Mouse (Mus musculus) spleen, postnatal 10 days (tissue): ENCODE data around the gene Tesc.

Source experiments
- DNase-seq, 2 experiments: peaks; one replicate each; pipeline ENCODE4 v3.0.0; 2021 to 2022; ENCODE audit warnings: low spot score in 2 of 2

The Tesc gene

DNA sequence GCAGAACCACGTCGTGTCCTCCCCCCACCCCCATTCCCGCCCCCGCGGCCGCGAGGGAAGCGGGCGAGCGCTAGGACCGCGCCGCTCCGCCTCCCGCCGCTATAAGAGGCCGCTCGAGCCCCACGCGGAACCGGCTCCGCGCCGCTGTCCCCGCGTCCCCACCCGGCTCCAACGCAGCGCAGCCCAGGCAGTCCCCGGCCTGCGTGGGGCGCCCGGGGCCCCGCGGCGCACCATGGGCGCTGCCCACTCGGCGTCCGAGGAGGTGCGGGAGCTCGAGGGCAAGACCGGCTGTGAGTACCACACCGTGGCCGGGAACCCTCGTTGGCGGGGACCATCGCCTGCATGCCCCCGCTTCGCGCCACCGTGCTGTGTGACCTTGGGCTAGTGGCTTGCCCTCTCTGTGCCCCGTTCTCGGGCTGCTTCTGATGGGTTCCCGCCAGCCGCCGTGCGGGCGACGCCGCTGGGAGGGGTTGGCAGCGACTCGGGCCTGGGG lies at the start of gene Tesc:
TSS of gene Tesc (plus strand) at position 46 of the 493 bp plus-strand sequence.
- DNase-seq: peak in 1 of 2 experiments; percentile 31

GRCm38 (mm10) chr5:117978159-117978697 lies 49.3 kb upstream of the Tesc start:
- DNase-seq: no peak

GRCm38 (mm10) chr5:117979082-117979481 lies 48.5 kb upstream of the Tesc start:
- DNase-seq: no peak

- no peak for DNase-seq
Observed at GRCm38 (mm10) chr5:117980921-117981320, 46.6 kb upstream of the Tesc start.

DNA sequence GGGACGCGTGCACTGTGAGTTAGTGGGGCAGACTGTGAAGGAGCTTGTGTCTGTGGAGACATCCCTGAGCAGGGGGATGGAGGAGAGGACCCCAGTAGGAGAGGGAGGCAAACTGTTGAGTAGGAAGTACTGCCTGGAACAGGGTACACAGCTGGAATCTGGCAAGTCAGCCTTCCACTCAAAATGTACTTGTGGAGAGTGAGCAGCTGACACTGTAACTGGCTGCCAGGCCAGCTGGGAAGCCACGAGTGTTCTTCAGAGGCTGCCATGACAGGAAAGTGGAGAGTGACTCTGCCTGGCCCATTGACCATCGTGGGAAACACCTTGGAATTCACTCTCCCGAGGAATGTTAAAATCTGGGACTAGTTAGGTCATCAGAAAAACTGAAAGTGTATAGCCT lies 45.6 kb upstream of the Tesc start:
- no peak for DNase-seq

- DNase-seq: no peak
Observed at GRCm38 (mm10) chr5:117986327-117986726, 41.2 kb upstream of the Tesc start.

DNA sequence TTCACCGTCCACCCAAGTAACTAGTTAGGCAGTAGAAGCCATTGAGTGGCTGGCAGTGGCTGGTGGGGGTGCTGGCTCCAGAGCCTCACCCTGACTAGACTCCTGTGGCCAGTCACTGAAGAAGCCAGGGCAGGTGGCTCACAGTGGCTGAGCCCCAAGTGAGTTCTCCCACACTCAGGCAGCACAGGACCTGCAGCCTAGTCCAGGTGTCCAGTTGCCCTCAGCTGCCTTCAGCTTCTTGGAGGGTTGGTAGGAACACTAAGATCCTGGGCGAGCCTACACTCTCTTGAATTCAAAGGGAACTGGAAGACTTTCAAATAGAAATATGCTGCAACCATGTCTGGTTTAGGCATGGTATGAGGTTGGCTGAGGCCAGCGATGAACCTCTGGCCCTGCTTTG lies 39.7 kb upstream of the Tesc start:
- DNase-seq: no peak

DNA sequence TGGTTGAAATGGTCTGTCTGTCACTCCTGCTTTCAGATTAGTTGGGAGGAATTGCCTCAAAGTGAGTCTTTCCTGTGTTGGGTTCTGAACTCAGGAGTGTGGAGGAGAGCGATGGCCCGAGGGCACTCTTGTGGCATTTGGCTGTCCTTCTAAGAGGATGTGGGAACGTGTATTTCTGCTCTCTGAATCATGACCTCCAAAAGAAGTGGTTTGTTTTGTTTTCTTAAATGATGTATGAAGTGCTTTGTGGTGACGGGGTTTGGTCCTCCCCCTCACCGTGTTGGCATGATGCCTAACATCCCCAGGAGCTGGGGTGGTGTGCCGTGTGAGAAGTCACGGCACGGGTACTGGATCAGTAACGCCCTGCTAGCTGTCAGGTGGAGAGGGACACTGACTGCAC lies 39.2 kb upstream of the Tesc start:
- no peak for DNase-seq

DNA sequence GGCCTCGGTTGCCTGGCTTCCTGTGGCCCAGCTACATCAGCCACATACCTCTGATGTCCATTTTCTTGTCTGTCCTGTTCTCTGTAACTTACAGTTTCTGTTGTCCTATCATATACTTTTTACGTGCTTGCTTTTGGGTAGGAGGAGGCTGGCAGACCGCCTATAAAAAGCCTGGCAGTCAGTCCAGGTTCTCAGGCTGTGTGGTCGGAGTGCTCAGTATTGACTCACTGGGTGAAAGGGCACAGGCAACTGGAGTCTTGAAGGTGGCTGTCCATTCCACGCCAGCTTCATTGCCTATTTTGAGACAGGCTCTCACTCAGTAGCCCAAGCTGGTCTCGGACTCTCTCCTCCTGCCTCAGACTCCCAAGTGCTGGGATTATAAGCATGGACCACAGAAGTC lies 37.8 kb upstream of the Tesc start:
- DNase-seq: no peak

DNA sequence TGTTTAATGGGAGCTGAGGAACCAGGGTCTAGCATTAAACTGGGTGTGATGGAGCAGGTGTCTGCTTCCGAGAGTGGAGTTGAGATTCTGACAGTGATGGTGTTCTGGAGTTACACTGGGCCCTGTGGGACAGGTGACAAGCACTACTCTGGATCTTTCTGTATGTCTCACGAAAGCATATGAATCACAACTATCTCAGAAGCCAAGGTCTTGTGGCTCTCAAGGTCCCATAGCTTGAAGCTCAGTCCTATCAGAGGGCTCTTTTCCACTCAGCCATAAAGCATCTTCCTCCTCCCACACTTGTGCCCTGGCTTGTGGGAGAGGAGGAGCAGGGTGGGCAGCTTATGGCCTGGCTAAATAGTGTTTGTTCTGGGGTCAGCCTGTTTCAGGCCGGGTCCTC lies 36.6 kb upstream of the Tesc start:
- no peak for DNase-seq

DNA sequence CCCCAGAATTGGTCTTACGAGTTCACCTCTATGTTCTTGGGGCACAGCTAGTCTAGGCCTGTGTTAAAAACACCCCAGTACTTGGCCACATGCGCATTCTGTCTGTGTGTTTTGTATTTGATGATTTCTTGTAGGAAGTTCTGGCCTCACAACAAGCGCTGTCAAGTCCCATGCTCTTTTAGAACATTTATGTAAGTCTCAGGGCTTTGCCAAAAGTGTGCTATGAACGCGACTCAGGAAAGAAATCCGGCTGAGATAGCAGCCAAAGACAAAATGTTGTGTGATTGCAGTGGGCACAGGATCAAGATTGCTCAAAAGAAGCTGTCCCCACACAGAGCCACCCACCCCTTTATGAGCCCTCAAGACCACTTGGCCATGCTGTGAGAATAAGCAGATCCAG lies 34.0 kb upstream of the Tesc start:
- no peak for DNase-seq

DNA sequence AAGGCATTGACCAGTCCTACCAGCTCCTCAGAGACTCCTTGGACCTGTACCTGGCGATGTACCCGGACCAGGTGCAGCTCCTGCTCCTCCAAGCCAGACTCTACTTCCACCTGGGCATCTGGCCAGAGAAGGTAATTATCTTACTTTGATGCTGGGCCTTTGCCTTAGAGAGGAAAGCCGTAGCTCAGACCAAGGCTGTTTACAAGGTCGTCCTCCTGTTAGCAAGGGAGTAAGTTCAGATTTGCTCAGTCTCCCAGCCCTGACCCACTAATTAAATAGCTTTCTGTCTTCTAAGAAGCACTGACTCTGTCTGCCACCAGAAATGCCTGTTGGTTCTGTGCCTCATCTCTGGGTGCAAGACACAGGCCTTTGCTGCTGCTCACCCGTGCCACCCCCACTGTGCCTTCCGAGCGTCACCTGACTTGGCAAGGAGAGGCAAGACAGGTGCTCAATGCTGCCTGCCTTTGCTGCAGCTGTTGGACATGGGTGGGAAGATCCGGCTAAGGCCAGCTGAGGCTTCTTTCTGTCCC lies 32.1 kb upstream of the Tesc start:
- DNase-seq: no peak

GRCm38 (mm10) chr5:117995911-117996310 lies 31.6 kb upstream of the Tesc start:
- no peak for DNase-seq

GRCm38 (mm10) chr5:117996581-117996980 lies 31.0 kb upstream of the Tesc start:
- no peak for DNase-seq

DNA sequence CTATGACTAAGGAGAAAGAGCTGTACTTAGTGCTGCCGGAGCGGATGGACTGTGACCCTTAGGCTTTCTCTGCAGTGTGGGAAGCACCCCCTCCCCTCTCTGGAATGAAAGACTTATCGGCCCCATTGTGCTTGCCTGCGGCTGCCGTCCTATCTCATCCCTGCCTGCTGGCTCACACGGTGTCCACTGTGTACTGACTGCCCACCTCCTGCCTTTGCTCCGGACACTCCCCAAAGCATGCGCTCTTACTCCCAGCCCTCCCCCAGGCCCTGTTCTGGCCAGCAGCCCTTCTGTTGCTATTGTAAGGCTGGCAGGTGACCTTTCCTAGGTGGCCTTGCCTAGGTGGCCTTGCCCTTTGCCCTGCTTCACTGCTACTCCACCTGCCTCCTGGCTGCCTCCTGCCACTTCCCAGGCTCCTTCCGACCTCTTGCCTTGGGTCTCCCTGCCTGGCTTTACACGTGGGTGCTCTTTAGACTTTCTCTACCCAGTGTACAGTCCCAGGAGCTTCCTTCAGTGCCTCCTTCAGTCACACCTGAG lies 30.0 kb upstream of the Tesc start:
- no peak for DNase-seq

DNA sequence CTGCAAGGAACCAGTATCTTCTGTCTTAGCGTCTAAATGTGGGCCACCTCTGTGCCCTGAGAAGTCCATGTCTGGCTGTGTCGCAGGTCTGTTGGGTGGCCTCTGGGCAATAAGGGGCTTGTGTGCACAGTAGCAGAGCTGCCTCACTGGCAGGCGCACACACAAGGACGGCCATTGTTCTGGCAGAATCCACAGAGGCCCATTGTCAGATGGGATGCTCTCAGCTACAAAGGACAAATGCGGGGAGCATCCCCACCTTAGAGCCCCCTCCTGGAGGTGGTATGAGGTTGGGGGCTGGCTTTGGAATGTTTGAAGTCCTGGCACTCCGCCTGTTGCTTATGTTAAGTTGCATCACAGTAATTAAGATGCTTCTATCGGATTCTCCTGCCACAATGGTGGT lies 28.5 kb upstream of the Tesc start:
- DNase-seq: no peak

DNA sequence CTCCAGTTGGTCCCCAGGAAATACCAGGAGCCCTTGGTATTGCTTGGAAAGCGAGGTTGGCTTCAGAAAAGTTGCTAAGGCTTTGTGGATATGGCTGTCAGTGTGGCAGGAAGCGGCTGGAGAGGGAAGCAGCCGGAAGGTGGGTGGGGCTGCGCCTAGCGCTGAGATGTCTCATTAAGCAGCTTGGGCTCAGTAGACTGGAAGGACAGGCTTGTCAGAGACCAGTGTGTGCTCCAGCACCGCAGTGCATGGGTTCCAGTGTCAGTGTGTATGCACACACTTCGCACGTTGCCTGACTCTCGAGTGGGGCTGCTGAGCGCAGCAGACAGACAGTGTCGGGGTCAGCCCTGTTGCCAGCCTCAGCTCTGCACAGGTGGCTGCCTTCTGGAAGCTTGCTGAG lies 28.0 kb upstream of the Tesc start:
- DNase-seq: no peak

DNA sequence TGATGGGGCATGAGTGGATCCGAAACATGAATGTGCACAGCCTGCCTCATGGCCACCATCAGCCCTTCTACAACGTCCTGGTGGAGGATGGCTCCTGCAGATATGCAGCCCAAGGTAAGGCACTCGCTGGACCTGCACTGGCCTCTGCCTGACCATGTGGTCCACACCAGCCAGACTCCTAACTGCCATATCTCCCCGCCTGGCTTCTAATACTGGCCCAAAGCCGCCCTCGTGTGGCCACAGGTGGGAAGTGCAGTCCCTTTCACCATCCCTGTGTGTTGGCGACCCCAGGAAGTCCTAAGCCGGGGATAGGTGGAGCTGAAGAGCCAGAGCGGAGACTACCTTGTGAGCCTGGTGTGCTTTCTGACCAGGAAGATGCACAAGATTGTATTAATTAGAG lies 25.5 kb upstream of the Tesc start:
- peak; percentile 50 to 73 for DNase-seq

GRCm38 (mm10) chr5:118004619-118005018 lies 22.9 kb upstream of the Tesc start:
- DNase-seq: peak; percentile 39 to 77

DNA sequence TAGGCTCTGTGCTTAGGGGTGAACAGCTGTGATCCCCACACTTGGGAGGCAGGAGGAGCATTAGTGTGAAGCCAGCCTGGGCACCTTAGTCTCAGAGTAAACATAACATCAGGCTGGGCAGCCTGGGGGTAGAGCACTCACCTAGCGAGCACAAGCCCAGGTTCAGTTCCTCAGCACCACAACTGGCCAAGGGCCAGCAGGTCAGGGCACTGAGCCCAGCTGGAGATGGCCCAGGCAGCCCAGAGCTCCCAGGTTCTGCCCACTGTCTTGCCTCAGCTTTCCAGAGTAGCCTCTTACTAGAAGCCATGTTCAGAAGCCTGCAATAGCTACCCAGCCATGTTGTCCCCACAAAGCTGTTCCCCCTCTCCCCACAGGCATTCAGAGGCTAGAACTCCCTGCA lies 21.8 kb upstream of the Tesc start:
- no peak for DNase-seq

GRCm38 (mm10) chr5:118008344-118008743 lies 19.2 kb upstream of the Tesc start:
- no peak for DNase-seq

DNA sequence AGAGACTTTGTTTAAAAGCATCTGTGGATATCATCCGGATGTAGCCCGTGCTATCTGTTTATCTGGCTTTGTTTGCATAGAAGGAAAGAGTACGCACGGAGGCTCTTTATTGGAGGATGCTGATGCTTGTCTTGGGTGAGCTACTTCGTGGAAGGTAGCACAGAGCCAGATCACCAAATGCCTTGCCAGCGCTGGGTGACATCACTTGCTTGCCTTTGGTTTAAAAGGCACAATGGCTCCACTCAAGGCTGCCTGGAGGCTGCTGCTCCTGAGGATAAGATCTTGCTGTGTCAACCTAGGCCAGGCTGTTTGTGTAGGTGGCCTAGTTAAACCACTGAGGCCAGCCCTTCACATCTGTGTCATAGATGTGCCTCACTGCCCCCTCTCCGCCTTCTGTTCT lies 16.7 kb upstream of the Tesc start:
- no peak for DNase-seq

- no peak for DNase-seq
Observed at GRCm38 (mm10) chr5:118011796-118012195, 15.7 kb upstream of the Tesc start.

GRCm38 (mm10) chr5:118015028-118015427 lies 12.5 kb upstream of the Tesc start:
- DNase-seq: no peak
